Mouse (Mus musculus): Measurements from ENCODE around the gene Gpr171.

DNA sequence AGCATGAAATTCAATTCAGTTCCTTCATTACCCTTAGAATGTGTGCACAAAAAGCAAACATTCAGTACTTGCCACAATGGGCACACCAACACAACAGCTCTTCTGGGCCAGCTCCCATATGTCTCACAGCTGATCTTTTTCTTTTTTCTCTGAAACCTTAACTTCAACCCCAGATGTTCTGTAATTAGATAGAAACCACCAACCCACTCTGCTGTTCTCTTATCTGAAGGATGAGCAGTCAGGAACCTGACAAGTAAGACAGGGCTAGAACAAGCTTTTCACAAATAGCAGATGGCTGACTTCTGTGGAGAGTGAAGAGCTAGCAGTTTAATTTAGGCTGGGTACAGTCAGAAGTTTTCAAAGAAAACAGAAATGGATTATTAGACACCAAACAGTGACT lies 48.0 kb upstream of the Gpr171 start:
- no peak for TF ChIP-seq CTCF (conservative IDR thresholded peaks at IDR 0.05 in 1 of 2, IDR thresholded peaks at IDR 0.05 in 1 of 2; ENCODE audit: low read depth in 2 of 2, low read length in 2 of 2)
- TF ChIP-seq MYC (IDR thresholded peaks at IDR 0.05; ENCODE audit: low read depth, low read length): no peak
